Mouse (Mus musculus) stomach, postnatal 0 days (tissue): ENCODE results near the gene 9230113P08Rik.
"Not testable (repeated sequence)": the region's sequence is repeated elsewhere in the genome, so short reads cannot be mapped to it uniquely, and the experiment has no call there.

ENCODE experiments used
- CTCF ChIP-seq: IDR thresholded peaks from 2 replicates; pipeline ENCODE4 v1.5.1; 2016; ENCODE audit warnings: antibody characterized with exemption, low read depth, mild to moderate bottlenecking, moderate library complexity
- EP300 ChIP-seq: optimal IDR thresholded peaks from 2 replicates; pipeline ENCODE3; 2016; ENCODE audit warnings: antibody characterized with exemption

GRCm38 (mm10) chr9:35908123-35908522 is at the start of gene 9230113P08Rik:
- not testable (repeated sequence) for TF ChIP-seq CTCF, EP300
